Mouse (Mus musculus) left cerebral cortex, postnatal 25 days (tissue): ENCODE measurements around the gene Dpyd. TPM values are rescaled to one million over a fixed set of nuclear protein-coding genes. Genes with fewer than 3 reads are reported as not detected.

ENCODE experiments used
- DNase-seq, 2 experiments: peaks; one replicate each; pipeline ENCODE4 v3.0.0; 2022; ENCODE audit warnings: low spot score in 2 of 2, mixed read lengths in 1 of 2
- intact Hi-C: fragments of 180-260 bp; cut with DNase I; formaldehyde crosslinking; loops from one replicate; pipeline ENCODE4 v1.15.1; 2025
- total RNA-seq, 2 experiments: library from RNA; stranded (reverse); gene quantifications; 2 replicates each; pipeline ENCODE4 v1.2.3; 2021

The Dpyd gene
- total RNA-seq, 2 experiments from 2014 or later, result 9.3 to 13.7 TPM

DNA sequence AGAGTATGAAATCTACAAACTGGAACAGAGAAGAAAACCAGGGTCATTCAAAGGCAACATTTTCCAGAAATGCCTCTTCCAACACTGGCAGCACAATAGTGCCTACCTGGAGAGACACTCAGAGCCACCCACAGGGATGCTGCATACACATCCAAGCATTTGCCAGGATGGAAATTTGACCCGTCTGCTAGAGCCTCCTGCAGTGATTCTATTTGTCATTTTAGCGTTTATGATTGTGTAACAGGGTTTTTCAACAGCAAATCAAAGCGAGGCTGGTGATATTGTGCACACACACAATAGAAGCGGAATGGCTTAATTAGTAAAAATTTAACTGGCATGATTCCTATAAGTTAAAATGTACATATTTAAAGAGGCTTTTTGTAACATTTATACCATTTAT, 501.3 kb downstream of the Dpyd start:
- no peak for DNase-seq
- intact Hi-C loops, result no loop called here

GRCm38 (mm10) chr3:119063642-119064041, 501.7 kb downstream of the Dpyd start:
- no peak for DNase-seq
- intact Hi-C loops, result no loop called here

DNA sequence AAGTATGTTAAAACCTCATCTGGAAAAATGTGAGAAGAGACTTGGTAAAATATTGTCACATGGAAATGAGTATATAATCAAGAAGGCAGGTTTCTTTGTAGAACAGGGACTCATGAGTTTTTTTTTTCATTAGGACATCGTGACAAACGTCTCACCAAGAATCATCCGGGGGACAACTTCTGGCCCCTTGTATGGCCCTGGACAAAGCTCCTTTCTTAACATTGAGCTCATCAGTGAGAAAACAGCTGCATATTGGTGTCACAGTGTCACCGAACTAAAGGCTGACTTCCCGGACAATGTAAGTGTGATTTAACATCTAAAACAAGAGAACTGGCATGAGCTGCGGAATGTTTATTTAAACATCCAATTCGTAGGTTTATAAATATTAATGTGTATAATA, 502.8 kb downstream of the Dpyd start:
- intact Hi-C loops, result no loop called here
- no peak for DNase-seq

GRCm38 (mm10) chr3:119067221-119067620, 505.3 kb downstream of the Dpyd start:
- DNase-seq, result peak; percentile 20 to 63
- intact Hi-C loops, result no loop called here

DNA sequence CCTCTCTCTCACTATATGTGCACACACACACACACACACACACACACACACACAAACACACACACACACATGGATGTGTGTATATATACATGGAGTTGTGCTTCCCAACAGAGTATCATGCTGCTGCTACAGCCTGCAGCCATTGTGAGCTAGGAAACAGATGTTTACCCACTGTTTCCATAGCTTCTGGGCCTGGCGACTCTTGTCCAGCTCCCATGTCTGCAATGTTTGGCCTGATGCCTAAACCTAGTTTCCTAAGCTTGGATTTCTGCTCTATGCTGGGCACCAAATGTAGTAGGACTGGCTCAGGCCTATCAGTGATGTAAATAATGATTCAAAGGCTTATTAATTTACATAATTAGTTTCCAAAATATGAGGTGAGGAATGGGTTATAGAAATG, 524.7 kb downstream of the Dpyd start:
- DNase-seq, result no peak
- intact Hi-C loops, result no loop called here

- peak in 1 of 2 experiments; percentile 38 for DNase-seq
- intact Hi-C loops, result no loop called here
Measured at GRCm38 (mm10) chr3:119095223-119095886, 533.4 kb downstream of the Dpyd start.

GRCm38 (mm10) chr3:119126003-119126402, 564.1 kb downstream of the Dpyd start:
- intact Hi-C loops, result no loop called here
- DNase-seq, result no peak

DNA sequence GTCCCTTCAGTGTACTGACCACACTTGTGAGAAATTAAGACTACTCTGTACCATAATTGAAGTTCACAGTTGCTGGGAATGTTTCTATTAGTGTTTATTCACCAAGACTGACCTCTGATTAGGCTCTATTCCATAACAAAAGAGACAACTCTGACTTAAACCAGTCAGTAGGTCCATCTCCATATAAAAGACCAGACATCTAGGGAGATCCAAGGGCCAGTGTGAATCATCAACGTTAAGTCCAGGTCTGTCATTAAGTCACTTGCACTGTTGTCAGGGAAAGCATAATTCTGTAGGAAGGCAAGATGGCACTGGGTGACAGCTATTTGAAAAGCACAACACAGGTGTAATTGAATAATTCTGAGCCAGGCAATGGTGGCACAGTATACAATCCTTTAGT, 566.1 kb downstream of the Dpyd start:
- intact Hi-C loops, result no loop called here
- no peak for DNase-seq

DNA sequence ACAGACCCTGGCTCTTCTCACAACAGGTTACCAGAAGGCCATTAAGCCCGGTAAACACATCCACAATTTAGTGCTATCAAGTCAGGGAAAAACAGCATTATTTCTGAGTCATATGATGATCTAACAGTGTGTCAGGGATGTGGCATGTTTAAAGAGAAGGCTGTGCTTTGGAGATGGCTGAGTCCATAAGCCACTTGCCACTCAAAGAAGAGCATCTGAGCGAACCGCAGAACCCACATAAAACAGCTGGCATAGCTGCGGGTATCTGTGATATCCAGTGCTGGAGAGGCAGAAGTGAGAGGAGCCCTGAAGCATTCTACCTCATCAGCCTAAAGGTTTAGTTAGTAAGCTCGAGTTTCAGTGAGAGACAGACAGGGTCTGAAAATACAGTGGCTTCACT, 581.1 kb downstream of the Dpyd start:
- no peak for DNase-seq
- intact Hi-C loops, result no loop called here

DNA sequence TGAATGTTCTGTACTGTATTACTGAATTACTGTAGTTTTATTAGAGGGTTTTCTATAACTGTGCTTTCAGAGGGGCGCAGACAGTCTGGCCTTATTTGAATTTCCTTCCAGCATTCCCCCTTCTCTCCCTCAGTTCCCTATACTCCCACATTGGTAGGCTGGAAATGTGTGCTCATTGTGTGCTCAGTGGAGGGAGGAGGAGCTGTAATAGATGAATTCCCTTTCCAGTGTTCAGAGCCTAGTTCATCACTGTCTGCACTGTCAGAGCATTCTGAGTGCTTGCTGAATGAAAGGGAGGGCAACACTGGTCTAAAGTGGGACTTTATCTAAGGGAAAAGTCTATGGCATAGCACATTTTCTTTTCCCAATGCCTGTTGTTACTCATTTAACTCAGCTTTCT, 582.9 kb downstream of the Dpyd start:
- intact Hi-C loops, result no loop called here
- DNase-seq, result no peak

DNA sequence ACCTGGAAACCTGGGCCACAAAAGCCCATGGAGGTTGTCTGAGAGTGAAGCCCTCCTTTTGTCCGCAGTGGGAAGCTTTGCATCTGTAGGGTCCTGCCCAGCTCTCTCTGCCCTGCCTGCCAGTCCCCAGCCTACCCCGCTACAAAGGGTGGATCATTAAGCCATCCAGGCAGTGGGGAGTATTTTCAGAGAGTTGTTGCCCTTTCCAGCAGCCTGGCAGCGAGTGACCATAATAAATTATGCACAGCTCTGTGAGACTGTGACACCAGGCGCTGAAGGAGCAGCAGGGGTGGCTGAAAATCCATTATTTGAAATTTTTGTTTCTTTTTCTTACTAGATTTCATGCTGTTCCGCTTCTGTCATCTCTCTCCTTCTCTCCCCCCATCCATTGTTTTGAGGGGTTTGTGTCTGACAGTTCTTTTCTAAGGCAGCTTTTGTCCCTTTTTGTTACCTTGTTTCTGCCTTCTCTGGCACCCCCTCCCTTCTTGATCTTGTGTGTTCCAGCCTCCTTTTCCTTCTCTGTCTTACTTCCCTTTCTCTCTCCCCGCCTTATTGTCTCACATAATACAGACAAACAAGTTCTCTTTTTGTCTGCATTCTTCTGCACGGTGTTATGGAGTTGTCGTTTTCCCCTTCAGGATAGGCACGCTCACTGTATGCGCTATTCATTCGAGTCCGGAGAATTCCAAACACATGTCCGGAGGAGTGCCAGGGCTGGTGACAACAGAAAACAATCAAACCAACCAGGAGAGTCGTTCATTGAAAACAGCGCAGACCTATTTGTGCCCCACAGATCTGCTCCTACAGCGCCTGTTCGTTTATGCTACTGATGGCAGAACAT, 592.9 kb downstream of the Dpyd start:
- intact Hi-C loops, result no loop called here
- peak; percentile 9 to 12 for DNase-seq

GRCm38 (mm10) chr3:119158670-119159069, 596.7 kb downstream of the Dpyd start:
- intact Hi-C loops, result no loop called here
- DNase-seq, result no peak

GRCm38 (mm10) chr3:119165691-119166090, 603.8 kb downstream of the Dpyd start:
- intact Hi-C loops, result no loop called here
- no peak for DNase-seq

DNA sequence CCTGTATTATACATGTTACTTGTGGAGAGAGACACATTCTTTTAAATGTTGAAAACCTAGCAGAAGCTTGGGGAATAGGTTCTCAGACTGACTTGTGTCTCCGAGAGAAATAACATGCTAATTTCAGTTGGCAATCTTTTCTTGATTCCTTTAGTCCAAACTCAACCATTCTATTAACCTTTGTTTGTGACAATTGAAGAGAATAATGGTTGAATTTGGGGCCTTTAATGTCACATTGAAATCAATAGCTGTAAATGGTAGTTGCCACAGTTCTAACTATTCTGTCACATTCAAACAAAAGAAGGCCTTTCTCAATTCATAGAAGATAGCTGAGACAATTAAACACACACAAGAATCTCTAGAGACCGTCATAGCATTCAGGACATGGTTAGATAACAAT, 606.2 kb downstream of the Dpyd start:
- intact Hi-C loops, result no loop called here
- no peak for DNase-seq

GRCm38 (mm10) chr3:119168661-119169060, 606.7 kb downstream of the Dpyd start:
- DNase-seq, result no peak
- intact Hi-C loops, result no loop called here

GRCm38 (mm10) chr3:119183261-119183660, 621.3 kb downstream of the Dpyd start:
- intact Hi-C loops, result no loop called here
- no peak for DNase-seq

GRCm38 (mm10) chr3:119194071-119194470, 632.1 kb downstream of the Dpyd start:
- intact Hi-C loops, result no loop called here
- DNase-seq, result no peak

DNA sequence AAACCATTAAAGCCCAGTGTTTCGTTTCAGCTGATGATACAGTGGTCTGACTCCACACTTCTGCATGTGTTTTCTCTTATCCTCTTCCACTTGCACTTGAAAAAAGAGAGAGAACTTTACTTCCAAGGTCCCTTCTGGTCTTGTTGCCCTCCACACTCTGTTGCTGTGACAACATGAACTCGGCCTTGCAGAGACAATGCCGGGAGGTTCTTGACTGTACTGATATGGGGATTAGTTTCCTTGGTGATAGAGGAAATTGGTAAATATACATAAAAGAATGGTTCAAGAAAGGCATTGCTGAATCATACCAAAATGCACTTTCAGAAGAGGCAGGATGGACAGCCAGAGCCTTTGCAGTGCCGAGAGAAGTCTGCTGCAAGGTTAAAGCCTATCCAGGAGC, 633.7 kb downstream of the Dpyd start:
- intact Hi-C loops, result no loop called here
- DNase-seq, result no peak

GRCm38 (mm10) chr3:119220763-119221412, 659.0 kb downstream of the Dpyd start:
- DNase-seq, result no peak
- intact Hi-C loops, result no loop called here

GRCm38 (mm10) chr3:119243181-119243580, 681.3 kb downstream of the Dpyd start:
- no peak for DNase-seq
- intact Hi-C loops, result no loop called here

- peak; percentile 8 to 18 for DNase-seq
- intact Hi-C loops, result no loop called here
Measured at GRCm38 (mm10) chr3:119256516-119256915, 694.6 kb downstream of the Dpyd start.
